Mouse (Mus musculus): Measurements from ENCODE around the gene Rnf213.
"Not testable (repeated sequence)": the region's sequence is repeated elsewhere in the genome, so short reads cannot be mapped to it uniquely, and the experiment has no call there.

Rnf213 gene

DNA sequence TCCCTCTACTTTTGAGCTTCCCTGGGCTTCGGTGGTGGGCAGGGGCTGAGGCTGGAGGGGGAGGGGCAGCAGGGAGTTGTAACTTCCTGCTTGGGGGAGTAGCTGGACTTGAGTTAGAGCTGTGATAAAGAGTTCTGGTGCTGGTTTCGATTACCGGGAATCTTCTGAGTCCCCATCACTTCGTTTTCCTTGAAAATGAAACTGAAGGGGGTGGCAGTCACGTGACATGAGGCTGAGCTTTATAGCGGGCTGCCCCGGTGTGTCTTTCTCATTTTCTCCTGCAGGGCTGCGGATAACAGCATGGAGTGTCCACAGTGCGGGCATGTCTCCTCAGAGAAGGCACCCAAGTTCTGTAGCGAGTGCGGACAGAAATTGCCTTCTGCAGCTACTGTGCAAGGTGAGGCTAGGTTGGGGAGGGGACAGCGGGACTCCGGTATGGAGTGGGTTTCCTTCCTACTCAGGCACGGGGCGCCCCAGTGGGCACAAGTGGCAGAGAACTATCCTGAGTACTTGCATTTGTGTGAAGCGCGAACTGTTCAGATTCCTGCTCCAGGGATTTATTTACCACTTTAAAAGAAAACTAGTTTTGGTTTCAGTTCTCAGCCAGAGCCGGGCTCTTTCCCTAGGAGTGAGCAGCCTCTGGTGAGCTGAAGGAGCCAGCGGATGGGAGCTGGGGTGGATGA lies at the start of gene Rnf213:
TSS of gene Rnf213 (plus strand) at position 301 of the 683 bp plus-strand sequence.
- peak; percentile 19 for DNase-seq

DNA sequence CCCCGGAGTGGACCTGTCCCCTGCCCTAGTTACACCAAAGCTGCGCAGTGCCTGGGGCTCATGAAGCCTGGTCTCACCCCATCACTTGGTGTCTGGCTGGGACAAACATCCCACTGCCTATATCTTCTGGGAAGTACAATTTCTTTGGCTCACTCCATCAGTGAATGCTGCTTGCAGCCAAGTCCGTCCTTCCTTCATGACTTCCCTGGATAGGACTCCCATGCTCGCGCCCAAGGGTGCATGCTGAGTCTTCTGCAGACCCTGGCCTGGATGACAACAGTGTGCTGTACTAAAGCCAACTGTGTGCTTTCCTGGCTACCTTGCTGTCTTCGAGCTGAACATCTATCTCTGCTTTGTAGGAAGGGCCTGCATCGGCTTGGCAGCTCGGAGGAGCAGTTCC lies 48.7 kb upstream of the Rnf213 start:
- DNase-seq, result no peak

DNA sequence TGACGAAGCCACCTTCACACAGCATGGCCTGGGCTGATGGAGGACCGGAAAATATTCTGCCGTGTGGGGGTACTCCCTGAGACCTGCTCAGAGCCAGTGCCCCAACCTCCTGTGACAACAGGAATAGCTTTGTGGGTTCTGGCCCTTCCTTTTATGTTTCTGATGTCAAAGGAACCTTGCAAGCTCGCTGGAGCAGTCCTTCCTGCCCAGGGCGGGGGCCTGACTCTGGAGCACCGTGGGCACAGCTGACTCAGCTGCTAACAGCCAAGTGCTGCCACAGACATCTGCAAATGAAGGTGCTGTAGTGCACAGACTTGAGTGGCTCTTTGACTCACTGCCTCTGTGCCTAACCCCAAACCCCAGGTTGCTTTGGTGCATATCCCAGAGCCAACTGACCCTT lies 48.0 kb upstream of the Rnf213 start:
- no peak for DNase-seq

DNA sequence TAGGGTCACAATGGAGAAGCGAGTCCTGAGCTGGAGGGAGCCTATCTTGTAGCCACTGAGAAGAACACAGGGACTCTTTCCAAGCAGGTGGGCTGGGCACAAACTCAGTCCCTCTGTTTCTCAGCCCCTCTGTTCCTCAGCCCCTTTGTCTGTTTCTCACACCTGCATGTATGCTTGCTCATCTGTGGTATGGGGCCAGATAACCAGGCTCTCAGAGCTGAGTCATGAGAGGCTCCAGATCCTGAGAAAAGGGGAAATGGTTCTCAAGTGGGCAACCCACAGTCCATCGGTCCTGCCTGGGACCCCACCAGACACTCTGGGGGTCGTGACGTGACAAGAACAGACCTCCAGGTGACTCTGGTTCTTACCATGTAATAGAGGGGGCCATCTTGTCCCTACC lies 45.8 kb upstream of the Rnf213 start:
- no peak for DNase-seq

DNA sequence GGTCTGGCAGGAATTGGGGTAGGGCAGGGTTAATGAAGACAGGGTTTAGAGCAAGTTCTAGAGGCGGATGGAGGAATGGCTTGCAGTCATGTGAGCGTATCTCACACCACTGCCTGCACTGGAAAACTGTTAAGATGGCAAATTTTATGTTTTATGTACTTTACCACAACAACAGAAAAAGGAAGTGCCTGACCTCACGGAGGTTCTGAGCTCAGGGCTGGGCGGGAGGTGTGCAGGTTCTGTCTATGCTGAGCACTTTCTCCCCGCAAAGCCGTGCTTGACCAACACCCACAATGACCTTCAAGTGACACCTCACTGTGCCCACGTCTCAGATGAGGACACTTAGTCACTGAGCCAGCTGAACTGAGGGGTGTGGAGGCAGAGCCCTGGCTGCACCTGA lies 40.8 kb upstream of the Rnf213 start:
- DNase-seq, result no peak

DNA sequence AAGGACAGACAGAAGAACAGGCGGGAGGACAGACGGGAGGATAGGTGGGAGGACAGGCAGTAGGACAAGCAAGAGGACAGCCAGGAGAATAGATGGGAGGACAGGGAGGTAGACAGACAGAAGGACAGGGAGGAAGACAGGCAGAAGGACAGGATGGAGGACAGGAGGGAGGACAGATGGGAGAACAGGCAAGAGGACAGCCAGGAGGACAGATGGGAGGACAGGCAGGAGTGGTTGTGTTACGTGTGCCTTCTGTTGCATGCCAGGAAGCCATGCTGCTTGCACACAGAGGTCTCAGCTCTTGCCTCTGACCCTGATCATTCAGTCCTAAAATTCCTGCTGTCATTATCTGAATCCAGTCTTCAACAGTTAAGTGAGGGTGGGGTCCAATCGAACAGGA lies 39.0 kb upstream of the Rnf213 start:
- DNase-seq, result peak; percentile 34 to 50

DNA sequence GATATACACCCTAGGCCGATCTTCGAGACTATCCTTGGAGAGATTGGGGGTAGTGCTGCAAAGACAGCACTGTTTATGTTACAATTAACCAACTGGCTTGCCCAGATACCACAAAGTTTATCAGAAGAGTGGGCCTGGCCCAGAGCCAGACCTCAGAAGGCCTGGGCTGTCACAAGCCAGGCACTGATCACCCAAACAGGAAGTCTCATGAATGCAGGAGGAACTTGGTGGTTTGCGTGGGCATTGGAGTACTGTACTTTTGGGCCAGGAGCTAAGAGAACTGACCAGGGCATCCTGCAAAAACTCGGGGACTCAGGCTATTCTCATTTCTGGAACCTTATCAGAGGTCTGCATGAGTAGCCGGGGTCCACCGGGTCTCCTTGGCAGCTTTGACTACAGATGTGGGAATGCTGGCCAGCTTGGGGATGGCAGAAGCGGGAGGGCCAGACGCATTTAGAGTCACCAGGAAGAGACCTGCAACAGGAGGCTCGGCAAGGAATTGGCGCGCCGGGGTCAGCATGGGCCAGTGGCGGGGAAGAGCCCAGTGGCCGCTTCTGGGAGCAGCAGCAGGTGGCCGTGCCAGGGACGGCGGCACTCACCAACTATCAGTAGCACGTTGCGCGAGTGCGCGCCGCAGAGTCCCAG lies 38.0 kb upstream of the Rnf213 start:
- peak; percentile 20 to 39 for DNase-seq

DNA sequence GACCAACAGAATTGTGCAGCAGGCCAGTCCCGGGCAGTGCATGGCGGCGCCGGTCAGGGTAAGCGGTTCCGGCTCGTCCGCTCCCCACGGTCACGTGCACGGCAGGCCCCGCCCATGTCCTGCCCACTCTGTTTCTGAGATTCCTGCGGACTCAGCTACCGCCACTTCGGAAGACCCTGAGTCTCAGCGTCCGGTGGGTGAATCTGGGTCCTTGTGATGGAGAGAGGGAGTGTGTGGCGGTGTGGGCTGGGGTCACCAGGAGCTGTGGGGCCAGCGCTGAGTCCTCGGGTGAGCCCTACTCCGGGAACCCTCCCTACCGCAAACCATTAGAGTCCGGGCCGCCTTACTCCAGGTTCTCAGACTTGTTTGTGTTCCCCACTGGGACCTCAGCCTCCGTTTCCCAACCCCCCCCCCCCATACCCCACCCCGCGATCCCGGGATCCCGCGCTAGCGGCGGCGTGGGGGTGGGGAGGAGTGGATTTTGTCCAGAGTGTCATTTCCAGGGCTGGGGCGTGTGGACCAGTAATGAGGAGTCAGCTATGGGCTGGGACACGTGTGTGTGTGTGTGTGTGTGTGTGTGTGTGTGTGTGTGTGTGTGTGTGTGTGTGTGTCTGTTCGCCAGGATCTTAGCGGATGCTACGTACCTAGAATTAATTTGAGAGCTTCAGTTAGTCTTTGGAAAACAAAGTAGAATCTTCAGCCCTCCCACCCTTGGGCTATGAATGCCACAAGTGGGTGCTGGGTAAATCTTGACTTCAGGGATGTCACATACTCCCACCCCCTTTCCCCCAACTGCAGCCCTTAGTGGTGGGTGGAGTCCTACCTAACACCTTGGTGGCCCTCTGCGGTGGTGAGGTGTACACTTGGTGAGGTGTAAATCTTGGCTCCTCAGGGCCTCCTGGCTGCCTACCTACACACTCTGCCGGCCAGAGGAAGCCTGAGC lies 37.2 kb upstream of the Rnf213 start, which contains the start of the genes Sgsh and Slc26a11:
TSS of gene Sgsh (minus strand) at position 94 of the 943 bp plus-strand sequence.
TSS of gene Slc26a11 (plus strand) at position 115 of the 943 bp plus-strand sequence.
- peak; percentile 88 to 93 for DNase-seq

DNA sequence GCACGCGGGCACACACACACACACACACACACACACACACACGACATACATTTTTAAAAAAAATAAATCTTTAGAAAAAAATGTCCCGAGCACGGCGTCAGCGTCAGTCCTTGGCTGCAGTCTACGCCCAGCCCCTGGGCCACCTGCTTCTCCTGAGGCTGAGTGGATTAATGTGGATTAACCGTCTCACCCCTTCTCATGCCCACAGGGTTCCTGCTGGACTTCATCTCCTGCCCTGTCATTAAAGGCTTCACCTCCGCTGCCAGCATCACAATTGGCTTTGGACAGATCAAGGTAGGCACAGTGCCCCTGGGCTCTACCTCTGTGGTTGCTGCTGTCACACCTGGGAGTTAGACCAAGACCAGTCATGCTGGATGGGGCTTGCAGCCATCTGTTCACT lies 33.8 kb upstream of the Rnf213 start:
- DNase-seq, result no peak

DNA sequence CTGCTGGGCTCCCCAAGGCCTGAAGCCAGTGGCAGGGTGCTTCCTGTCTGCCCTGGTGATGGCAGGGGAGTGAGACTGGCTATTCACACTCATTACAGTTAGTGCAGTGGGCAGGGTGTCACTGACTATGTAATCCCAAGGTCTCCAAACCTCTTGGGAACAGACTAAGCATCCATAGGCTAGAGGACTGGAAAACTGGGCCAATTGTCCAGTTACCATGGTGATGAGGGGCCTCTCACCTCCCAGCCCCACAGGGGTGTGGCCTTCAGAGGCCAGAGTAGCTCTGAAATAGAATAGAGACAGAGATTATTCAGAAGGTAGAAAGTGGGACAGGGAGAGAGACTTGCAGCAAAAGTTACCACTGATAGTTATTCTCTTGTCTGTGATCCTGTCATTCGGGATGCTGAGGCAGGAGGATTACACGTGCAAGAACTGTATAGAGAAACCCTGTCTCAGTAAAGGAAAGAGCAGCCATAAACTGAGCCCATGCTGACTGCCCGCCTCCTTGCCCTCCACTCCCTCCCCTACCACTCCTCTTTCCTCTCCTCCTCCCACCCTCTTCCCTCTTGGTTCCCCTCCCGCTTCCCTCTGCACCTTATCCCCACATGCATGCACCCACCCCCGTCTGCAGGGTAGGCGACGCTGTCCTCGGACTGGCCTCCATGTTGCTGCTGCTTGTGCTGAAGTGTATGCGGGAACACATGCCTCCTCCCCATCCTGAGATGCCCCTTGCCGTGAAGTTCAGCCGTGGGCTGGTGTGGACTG lies 29.9 kb upstream of the Rnf213 start:
- DNase-seq, result no peak

DNA sequence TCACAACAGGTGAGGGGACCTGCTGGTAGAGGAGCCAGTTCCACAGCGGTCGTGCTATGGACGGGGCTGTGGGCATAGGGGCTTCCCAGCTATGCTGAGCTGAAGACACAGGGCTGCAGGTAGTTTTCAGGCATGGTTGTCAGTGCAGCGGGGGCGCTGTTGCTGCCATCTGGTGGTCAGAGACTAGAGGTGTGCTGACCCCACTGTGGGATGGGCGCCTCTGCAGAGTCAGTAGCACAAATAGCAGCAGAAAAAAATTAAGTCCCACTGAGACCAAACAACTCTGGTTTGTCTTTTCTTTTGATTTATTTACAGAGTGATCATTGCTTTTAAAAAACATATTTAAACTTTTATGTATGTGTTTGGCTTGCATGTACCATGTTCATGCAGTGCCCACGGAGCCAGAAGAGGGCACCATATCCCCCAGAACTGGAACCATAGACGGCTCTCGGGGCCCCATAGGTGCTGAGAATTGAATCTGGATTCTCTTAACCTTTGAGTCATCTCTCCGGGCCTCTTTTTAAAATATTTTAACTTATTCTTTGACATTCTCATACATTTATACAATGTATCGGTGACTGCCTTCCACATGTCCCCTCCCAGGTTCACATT lies 29.3 kb upstream of the Rnf213 start:
- peak; percentile 71 to 82 for DNase-seq

DNA sequence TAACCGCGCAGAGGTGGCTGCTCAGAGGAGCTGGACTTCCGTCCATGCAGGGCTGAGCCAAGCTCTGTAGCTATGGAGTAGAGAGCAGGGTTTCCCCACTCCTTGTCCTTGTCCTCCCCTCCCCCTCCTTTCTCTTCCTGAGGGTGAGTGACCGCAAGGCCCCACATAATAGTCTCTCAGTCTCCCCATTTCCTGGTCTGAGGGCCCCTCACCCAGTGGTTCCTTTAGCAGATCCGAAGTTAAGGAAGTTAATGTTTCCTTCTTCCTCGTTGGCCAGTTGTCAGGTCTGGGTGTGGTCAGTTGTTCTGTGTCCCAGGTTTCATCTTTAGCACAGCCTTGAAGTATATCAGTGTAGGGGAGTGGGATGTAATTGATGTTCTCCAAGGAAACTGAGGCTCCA lies 17.5 kb upstream of the Rnf213 start:
- no peak for DNase-seq

DNA sequence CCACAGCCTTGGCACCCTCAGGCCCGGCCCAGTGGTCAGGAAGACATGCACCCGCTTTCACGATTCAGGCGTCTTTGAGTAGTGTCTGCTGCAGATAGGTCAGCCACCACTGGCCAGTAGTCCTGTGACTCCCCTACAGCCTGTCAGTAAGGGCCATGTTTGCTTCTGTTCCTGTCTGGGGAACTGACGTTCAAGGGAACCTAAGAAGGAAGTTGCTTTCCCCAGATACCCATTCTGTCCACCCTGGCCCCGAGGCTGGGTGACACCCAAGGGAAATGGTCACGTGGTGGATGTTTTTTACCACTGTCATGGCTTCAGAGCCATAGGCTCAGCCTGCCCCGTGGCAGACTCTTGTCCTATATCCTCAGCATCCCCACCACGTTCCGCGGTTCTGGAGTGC lies 15.6 kb upstream of the Rnf213 start:
- DNase-seq, result no peak

DNA sequence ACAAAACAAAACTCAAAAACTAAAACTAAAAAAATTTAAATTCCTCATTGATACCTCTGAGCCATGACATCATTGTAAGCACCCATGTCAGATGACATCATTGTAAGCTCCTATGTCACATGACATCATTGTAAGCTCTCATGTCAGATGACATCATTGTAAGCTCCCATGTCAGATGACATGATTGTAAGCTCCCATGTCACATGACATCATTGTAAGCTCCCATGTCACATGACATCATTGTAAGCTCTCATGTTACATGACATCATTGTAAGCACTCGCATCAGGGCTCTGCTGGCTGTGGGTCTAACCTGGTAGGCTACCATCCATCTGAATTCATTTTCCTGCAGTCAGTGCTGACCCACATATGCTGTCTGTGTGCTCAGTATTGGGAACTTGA lies 14.3 kb upstream of the Rnf213 start:
- no peak for DNase-seq

GRCm38 (mm10) chr11:119381631-119382337 lies 11.1 kb upstream of the Rnf213 start:
- no peak for DNase-seq

- DNase-seq, result no peak
Observed at GRCm38 (mm10) chr11:119382338-119382850, 10.5 kb upstream of the Rnf213 start.

GRCm38 (mm10) chr11:119384904-119385303 lies 8.0 kb upstream of the Rnf213 start:
- no peak for DNase-seq

DNA sequence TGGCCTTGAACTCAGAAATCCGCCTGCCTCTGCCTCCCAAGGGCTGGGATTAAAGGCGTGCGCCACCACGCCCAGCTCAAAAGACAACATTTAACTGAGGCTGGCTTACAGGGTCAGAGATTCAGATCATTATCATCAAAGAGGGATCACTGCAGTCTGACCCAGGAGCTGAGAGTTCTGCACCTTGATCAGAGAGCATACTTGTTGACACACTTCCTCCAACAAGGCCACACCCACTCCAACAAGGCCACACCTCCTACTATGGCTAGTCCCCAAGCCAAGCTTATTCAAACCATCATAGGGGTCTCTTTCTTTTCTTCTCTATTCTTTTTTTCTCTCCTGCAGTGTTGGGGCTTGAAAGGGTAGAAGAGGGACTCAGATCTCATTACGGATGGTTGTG lies 6.6 kb upstream of the Rnf213 start:
- DNase-seq, result no peak

GRCm38 (mm10) chr11:119387273-119387672 lies 5.6 kb upstream of the Rnf213 start:
- not testable (repeated sequence) for DNase-seq

DNA sequence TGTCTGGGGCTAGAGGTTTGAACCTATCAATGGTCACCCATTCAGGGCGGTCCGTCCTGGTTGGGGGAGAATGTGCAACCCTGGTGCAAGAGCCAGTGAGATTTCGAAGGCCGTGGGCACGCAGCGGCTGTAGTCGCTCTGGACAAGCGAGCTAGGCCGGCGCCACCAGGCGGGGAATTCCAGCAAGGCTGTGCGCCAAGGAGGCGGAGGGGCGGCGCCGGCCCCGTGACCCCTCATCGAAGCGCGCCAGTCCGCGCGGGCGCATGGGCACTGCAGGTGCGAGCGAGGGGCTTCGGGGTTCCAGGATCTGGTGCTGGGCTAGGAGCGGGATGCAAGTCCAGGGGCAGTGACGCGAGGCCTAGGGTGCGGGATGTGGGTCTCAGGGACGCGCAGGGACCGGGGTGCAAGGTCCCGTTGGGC lies 3.0 kb upstream of the Rnf213 start:
- DNase-seq, result peak; percentile 55 to 66

Measured in cerebellum, adult 18-20 months (tissue).